Mouse (Mus musculus) left cerebral cortex, adult 2 months (tissue): Measurements from ENCODE around the gene Zfp600. TPM values are rescaled to one million over a fixed set of nuclear protein-coding genes. Genes with fewer than 3 reads are reported as not detected.
A peak's percentile ranks its signal among the peaks of the same experiment; 100 is the strongest.
"Not testable (repeated sequence)": the region's sequence is repeated elsewhere in the genome, so short reads cannot be mapped to it uniquely, and the experiment has no call there.

Experiments
- DNase-seq, 2 experiments: peaks; one replicate each; pipeline ENCODE4 v3.0.0; 2021 to 2022; ENCODE audit warnings: low spot score in 2 of 2, mixed read lengths in 1 of 2; ENCODE audit errors: extremely low spot score in 1 of 2
- H3K27ac ChIP-seq: fragments of 200-600 bp; 2 replicates; pipeline ENCODE4 v1.8.1; 2022
- H3K4me3 ChIP-seq: fragments of 200-600 bp; 2 replicates; pipeline ENCODE4 v1.8.1; 2022
- intact Hi-C: fragments of 180-260 bp; cut with DNase I; formaldehyde crosslinking; loops from one replicate; pipeline ENCODE4 v1.15.1; 2025
- long read RNA-seq, 2 experiments: library from polyadenylated mRNA; stranded (forward); transcript quantifications; one replicate each; pipeline ENCODE4 v2.0.0; 2021; ENCODE audit warnings: borderline mapping rate in 2 of 2
- total RNA-seq, 2 experiments: library from RNA; stranded (reverse); gene quantifications; 2 replicates each; pipeline ENCODE4 v1.2.3; 2021

Gene Zfp600
- not detected for total RNA-seq
- long read RNA-seq, experiment 1 = 0 reads
- long read RNA-seq, experiment 2 = 0 reads

DNA sequence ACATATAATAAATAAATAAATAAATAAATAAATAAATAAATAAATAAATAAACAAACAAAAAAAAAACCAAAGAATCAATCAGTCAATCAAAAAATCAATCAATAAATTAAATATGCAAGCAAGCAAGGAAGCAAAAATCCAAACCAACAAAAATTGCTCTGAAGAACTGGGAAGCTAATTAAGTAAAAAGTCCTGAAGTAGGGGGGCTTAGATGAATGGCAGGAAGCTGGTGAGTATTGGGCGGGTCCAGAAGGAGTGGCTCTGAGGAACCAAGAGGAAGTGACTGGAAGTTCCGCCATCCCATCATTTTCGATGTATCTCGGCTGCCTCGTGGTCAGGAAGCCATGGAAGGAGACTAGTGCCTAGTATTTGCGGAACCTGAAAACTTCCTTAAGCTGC, at the start of gene Zfp600:
Gene Zfp600 (plus strand): TSS at position 301 of the 400 bp plus-strand sequence.
- intact Hi-C loops = not testable (repeated sequence)

DNA sequence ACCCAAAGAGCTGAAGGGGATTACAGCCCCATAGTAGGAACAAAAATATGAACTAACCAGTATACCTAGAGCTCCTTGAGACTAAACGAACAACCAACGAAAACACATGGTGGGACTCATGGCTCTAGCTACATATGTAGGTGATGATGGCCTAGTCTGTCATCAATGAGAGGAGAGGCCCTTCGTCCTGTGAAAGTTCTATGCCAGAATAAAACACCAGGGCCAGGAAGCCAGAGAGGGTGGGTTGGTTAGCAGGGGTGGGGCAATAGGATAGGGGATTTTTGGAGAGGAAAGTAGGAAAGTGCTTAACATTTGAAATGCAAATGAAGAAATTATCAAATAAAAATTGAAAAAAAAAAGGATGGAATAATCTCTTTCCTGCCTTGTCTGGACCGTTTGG, 6.3 kb downstream of the Zfp600 start:
- DNase-seq, H3K4me3 ChIP-seq, intact Hi-C loops: not testable (repeated sequence)

More for the DNA sequence above, at the start of gene Zfp600:
- H3K4me3 ChIP-seq, H3K27ac ChIP-seq, DNase-seq: not testable (repeated sequence)

DNA sequence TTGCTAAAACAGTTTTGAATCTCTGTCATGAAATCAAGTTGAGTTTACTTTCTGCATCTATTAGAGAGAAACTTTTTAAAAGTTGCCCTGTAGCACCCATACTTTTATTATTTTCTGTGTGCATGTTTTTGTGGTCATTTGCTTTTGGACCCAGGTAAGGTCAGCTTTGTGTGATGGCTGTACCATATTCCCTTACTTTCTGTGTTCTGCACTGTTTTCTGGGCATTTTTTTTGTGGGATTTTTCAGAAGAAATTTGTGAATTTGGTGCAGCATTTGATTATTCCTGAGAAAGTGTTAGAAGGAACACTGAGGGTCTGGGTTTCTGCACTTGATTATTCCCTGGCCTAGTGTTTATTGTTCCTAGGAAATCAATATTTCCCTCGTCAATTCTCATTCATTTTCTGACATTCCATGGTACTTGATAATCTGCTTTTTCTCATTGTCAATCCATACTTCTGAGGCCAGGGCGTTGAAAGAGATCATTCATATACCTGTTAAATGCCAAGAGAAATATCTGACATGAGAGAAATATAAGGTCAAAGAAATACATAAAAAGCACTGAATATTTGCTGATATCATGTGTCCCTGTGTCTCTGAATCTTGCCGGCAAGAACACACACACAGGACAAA, 10.7 kb downstream of the Zfp600 start:
- DNase-seq, intact Hi-C loops, H3K27ac ChIP-seq, H3K4me3 ChIP-seq: not testable (repeated sequence)

More for the DNA sequence above, 6.3 kb downstream of the Zfp600 start:
- not testable (repeated sequence) for H3K27ac ChIP-seq

DNA sequence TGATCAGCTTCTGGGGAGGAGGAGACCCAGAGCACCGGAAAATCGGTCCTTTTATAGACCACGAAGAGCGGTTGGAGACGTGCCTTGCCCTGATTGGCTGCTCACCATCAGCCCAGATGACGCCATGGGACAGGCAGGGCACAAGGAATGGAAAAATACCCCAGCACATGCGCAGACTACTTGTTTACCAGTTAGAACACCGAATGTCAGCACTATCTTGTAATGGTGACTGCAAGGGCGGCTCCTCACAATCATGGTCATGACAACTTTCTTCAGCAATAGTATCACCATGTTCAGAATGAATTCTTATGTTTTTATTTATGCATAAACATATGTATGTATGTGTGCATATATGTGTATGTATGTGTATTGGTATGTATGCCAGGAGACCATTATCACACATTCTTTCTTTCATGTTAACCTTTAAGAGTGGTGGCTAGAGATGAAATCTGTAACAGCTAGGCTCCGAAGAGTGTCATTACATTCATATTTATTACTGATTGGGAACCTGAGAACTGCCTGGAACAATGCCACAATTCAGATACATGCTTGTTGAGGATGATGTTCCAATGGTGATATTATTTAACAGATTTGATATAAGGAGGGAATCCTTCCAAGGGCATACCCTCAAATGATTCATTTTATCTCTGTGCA, 11.4 kb downstream of the Zfp600 start:
- H3K4me3 ChIP-seq, DNase-seq, intact Hi-C loops, H3K27ac ChIP-seq: not testable (repeated sequence)

DNA sequence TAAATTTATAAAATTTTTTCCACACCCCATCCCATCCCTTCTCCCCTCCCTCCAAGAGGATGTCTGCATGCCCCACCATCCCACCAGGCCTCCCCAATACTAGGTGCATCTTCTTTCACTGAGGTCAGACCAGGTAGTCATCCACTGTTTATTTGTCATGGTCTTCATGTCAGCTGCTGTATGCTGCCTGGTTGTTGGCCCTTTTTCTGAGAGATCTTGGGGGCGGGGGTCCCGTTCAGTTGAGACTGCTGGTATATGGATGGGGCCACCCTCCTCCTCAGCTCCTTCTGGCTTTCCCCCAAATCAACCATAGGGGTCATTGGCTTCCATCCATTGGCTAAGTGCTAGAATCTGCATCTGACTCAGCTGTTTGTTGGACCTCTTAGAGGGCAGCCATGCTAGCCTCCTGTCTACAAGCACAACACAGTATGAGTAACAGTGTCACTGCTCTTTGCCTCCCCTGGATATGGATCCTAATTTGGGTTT, 12.1 kb downstream of the Zfp600 start:
- intact Hi-C loops, DNase-seq, H3K4me3 ChIP-seq, H3K27ac ChIP-seq: not testable (repeated sequence)

DNA sequence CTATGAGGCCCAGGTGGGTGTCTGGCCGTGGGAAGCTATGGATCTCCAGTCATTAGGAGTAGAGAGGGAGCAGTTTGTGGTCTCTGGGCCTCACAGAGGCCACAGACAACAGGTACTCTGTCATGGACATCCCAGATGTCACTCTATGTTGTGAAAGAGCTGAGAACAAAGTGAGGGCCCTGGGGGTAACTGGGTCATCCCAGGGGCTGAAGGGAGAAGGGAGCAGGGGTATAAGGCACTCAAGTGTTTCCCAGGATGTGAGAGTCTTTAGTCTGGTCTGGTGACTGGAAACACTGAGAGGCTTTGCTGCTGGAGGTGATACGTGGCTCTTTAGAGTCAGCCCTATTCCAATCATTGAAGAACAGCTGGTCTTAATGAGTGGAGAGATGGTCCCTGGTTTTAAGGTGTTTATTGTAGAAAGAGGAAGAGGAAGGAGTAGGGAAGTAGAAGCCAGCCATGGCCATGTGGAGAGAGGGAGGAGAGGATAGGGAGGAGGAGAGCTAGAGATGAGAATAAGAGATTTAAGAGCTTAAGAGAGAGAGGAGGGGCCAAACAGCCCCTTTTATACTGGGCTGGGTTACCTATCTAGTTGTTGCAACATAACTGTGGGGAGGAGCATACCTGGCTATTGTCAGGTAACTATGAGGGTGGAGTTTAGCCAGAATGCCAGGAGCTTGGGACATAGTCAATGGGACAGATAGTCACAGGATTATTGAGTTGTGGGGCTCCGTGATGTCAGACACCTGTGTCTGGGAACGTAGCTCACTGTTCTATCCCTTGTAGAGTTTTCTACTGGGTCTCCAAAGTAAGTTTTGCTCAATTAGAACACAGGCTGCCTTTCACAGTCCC, 17.0 kb downstream of the Zfp600 start:
- H3K27ac ChIP-seq, intact Hi-C loops, H3K4me3 ChIP-seq: not testable (repeated sequence)
- peak in 1 of 2 experiments; percentile 9 for DNase-seq

DNA sequence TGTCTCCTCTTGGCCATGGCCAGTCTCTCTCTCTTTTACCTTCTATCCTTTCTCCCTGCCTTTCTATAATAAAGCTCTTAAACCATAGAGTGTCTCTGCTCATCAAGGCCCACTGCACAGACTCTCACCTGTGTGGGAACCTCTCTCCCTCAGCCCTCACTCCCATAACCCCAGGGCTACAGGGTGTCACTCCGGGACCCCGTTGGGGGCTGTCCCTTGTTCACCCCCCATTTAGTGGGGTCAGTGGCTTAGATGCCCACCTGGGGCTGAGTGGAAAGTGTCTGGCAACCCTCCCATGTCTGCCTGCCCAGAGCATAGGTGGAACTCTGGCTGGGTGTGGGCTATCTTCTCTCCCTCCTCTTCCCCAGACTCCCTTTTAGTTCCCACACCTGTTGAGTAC, 47.7 kb downstream of the Zfp600 start:
- intact Hi-C loops, DNase-seq, H3K4me3 ChIP-seq, H3K27ac ChIP-seq: not testable (repeated sequence)

DNA sequence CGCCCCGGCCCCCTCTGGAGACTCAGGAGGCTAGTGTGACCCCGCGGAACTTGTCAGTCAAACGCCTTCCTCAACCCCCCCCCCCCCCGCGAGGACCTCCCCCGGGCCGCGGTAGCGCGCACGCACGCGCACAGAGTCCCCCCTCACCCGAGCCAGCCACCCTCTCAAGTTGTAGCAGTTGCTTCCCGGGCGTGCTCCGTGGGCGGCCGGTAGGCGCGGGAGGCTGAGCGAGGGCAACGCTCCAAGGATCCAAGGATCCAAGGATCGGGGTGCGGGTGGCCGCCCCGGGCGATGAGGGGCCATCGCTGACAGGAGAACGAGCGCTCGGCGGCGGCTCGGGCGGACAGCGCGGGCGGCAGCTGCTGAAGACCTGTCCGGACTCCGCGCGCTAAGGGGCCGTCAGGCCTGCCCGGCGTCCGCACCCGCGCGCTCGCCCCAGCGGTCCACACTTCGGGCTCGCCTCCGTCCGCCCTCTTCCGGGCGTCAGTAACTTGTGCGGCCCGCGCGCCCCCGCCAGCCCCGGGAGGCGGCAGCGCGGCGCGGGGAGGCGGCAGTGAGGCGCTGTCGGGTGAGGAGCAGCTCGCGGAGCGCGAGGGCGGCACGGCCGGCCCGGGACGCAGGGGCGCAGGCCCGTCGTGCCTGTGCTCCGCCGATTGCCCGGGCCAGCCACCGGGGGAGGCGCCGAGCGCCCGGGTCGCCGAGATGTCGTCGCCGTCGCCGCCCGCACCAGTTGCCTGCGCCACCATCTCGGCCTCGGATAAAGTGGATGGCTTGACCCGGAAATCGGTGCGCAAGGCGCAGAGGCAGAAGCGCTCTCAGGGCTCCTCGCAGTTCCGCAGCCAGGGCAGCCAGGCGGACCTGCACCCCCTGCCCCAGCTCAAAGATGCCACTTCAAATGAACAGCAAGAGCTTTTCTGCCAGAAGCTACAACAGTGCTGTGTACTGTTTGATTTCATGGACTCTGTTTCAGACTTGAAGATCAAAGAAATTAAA, 82.9 kb downstream of the Zfp600 start:
- H3K27ac ChIP-seq, intact Hi-C loops, DNase-seq, H3K4me3 ChIP-seq: not testable (repeated sequence)

DNA sequence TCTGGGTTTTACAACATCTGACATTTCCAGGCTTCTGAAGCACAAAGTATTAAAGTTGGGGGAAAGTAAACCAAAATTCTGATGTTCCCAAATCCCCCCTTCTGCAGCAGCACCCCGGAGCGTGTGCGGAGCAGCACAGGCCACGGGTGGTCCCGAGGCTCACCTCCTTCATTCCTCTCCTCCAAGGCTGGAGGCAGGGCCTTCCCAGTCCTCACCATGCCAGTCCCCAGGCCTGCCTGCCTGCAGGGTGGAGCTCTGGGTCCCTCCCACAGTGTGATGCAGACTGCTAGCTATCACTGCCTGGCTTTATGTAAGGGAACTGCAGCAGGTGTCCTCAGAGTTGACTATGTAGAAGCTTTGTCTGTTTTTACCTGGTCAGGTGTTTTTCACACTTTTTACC, 85.5 kb downstream of the Zfp600 start:
- H3K4me3 ChIP-seq, H3K27ac ChIP-seq, intact Hi-C loops: not testable (repeated sequence)
- peak in 1 of 2 experiments; percentile 4 for DNase-seq

Other genes starting within 250 kb of the Zfp600 start
- not detected for gene Zfp987, start 59.5 kb upstream of the Zfp600 start, total RNA-seq